Mouse (Mus musculus): ENCODE measurements around the gene Tex21. TPM values are rescaled to one million over a fixed set of nuclear protein-coding genes. Genes with fewer than 3 reads are reported as not detected.
A peak's percentile ranks its signal among the peaks of the same experiment; 100 is the strongest.
"Not testable (repeated sequence)": the region's sequence is repeated elsewhere in the genome, so short reads cannot be mapped to it uniquely, and the experiment has no call there.

Tex21 gene
- total RNA-seq, 2 experiments from 2014 or later, result not detected

DNA sequence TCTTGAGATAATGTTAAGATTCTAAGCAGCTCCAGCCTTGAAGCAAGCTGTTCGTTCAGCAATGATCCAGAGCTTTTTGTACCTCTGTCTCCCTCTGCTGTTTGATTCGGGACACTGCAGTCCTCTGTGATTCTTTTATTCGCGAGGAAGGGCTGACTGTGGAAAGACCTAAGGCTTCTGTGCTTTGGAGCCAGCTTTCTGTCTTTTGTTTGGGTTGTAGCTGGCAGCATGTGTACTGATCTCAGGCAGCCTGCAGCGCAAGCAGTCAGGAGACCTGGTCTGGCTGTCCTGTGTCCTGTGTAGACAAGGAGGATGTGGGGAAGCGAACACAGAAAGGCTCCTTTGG, 49.9 kb downstream of the Tex21 start:
- DNase-seq (ENCODE audit: low spot score), result peak; percentile 74

DNA sequence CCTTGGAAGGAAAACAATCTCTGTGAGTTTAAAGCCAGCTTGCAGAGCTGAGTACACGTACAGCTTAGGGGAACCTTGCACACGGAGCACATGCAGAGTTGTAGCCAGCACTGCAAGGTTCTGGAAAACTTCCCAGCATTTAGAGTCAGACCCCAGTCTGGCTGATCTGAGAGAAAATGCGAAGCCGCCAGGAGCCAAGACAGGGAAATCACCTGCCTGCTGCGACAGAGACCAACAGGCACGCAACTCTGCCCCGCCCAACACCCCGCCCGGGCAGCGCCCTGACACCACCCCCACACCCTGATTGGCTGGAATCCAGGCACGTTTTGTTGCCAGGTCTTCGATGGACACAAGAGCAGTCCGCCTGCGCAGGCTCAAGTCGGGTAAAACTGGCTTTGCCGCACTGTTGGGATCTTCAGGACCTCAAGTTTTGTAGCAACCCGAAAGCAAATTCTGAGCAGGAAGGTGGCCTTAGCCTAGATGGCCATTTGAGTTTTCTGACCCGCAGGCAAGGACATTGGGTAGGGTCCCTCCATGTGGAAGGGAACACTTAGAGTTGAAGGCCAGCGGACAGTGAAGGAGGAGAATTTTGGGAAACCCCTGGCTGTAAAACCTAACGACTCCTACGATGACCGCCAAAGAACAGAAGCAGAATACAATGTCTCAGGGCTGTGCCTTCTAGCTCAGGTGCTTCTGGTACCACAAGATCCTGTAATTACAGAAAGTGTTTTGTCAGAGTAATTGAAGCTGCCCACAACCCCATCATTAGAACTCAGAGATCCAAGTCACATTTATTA, 50.4 kb downstream of the Tex21 start:
- DNase-seq (ENCODE audit: low spot score), result peak; percentile 72

DNA sequence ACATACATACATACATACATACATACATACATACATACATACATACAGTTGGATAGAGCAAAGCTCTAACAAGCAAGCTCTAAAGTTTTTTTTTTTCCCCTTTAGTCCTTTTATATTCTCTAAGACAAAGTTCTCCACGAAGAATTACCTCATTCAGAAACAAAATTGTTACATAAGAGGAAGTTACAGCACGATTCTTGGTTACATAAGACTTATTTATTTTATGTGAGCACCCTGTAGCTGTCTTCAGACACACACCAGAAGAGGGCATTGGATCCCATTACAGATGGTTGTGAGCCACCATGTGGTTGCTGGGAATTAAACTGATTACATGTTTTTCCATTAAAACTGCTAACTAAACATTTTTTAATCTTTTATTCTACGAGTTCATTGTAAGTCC, 52.0 kb downstream of the Tex21 start:
- no peak for DNase-seq (ENCODE audit: low spot score)

DNA sequence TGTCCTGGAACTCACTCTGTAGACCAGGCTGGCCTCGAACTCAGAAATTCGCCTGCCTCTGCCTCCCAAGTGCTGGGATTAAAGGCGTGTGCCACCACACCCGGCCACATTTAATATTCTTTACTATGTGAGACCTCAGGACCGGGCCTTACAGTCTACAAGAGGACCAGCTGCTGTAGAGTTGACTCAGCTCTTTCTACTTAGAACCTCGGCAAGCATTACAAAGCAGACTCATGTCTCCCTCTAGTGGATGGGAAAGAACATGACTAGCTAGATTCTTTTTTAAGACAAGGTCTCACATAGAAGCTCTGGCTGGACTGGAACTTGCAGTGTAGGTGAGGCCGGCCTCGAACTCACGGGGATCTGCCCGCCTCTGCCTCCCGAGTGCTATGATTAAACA, 55.6 kb downstream of the Tex21 start:
- DNase-seq (ENCODE audit: low spot score), result peak; percentile 53

DNA sequence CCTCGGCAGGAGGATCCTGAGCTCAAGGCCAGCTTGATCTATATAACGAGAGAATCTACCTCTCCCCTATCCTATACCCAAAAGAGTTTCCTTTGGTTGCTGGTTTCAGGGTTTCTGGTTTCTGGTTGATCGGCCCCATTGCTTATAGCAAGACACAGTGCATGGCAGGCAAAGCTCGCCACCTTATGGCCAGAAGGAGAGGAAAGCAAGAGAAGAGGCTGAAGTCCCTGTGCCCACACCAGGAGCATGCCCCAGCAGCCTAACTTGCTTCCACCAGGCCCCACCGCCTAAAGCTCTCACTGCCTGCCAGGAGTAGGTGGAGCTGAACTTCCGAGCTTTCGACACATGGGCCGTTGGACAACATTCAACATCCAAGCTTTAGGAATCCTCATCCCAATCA, 58.7 kb downstream of the Tex21 start:
- no peak for DNase-seq (ENCODE audit: low spot score)

DNA sequence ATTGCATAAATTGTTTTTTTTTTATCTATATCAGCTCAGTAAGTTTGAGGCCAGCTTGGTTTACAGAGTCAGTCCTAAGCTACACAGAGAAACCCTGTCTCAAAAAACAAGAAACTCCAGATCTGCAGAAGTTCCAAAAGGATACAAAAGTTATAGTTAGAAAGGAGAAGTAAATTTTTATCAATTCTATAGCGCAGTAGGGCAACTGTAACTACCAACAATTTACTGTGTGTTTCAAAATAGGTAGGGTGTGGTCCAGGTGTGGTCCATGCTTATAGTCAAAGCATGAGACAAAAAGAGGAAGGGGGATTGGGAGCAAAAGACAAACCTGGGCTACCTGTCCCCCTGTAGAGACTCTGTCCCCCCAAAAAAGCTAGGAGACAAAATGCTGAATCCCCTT, 60.1 kb downstream of the Tex21 start:
- DNase-seq (ENCODE audit: low spot score), result no peak

DNA sequence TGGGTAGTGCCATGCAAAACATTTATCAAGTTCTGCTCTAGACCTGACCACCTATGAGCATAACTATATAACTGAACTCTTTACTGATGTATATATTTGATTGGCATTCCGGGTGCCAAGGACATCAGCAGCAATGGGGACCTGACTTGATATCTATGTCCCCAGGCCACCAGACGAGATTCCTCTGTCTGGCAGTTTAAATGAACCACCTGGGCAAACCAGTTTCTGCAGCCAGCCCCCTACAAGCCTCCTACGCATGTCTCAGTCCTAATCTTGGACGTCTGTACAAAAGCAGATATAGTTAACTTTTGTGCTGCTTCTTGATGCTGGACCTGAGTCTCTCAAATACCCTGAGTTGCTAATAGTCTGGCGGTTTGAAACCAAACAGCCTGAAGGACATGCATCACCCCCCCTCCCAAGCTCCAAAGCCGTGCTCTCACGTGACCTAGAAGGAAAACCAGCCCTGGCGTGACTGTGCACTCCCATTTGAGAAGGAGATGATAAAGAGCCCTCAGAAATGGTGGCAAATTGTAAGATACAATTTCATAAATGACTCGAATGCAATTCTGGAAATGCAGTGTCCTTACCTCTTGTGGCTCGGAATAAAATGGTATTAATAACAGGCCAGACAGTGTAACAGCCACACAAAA, 61.3 kb downstream of the Tex21 start:
- DNase-seq (ENCODE audit: low spot score), result no peak

DNA sequence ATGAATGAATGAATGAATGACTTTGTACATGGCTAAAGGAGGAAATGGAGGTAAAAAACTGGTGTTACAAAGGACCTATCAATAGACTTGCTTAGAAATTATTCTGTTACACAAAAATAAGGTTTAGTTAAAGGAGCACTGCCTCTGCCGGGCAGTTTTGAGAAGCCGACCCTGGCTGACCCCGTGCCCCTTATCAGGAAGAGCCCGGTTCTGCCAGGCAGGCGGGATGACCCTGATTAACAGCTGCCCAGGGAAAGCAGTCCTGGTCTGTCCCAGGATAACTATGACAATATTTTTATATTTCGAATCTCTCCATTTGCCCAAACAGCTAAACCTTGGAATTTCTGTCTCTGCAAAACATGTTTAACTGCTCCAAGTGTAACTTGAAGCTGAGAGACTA, 62.3 kb downstream of the Tex21 start:
- no peak for DNase-seq (ENCODE audit: low spot score)

DNA sequence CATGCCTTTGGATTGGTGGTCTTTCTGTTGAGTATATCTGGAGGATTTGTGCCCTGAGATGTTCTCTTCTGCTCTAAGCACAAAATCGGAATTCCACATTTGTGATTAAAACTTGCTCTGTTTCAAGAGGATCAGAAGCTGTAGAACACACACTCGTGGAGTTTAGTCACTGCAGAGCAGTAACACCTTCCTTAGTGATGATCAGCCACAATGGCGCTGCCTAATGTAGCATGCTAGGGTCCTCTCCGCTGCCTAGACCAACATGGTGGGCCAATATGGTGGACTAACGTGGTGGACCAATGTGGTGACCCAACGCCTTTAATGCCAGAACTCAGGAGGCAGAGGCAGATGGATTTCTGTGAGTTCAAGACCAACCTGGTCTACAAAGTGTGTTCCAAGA, 63.7 kb downstream of the Tex21 start:
- DNase-seq (ENCODE audit: low spot score), result no peak

DNA sequence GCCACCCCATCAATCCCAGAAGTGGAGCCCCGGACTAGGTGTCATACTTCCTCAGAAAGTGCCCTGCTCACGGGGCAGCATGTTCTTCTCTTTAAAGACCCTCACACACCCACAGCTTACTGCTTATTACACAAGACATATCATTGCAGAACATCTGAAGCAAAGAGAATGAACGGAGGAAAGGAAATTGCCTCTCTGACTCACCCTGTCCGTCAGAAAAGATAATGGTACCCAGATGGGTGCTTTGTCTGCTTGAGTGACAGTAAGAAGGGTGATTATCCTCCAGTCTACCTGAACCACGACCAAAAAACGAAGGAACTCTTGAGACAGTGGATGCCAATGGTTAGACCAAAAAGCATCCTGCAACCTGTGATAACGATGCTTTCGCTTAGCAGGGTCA, 65.1 kb downstream of the Tex21 start:
- DNase-seq (ENCODE audit: low spot score), result no peak

DNA sequence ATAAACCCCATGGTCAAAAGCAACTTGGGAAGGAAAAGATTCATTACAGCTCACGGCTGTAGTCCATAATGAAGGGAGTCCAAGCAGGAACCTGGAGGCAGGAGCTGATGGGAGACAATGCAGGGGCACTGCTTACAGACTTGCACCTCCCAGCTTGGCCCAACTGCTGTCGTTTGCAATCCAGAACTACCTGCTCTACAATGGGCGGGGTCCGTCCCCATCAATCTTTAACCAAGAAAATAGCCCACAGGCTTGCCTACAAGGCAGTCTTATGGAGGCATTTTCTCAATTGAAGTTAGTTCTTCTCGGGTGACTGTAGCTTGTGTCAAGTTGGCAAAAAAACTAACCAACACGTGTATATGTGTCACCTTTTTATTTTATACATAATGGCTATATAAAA, 66.1 kb downstream of the Tex21 start:
- DNase-seq (ENCODE audit: low spot score), result no peak

DNA sequence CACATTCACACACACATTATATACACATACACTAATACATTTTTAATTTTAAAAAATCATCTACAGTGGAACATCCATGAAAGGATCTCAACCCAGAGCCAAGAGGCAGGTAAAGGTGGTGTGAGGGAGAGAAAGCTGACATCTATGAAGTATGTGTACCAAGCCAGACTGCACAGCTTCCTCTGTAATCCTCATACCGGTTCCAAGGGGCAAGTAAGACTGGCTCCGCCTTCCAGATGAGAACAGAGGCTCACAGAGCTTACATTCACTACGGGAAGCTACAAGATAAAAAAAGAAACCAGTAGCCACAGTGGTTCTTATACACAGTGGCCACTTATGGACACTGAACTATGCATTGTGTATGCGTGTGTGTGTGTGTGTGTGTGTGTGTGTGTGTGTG, 67.0 kb downstream of the Tex21 start:
- no peak for DNase-seq (ENCODE audit: low spot score)

DNA sequence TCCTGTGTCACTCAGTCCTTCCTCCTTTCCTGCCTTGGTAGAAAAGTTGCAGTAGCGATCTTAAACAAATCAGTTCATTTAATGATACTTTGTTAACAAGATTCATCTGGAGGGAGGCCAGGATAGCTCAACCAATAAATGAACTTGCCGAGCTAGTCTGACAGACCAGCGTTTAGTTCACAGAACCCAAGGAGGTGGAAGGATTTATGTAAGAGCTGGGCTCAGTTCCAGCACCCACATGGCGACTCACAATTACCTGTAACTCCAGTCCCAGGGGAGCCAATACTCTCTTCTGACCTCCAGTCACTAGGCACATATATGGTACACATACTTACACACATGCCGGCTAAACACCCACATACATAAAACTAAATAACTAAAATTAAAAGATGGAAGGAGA, 67.5 kb downstream of the Tex21 start:
- DNase-seq (ENCODE audit: low spot score), result no peak

DNA sequence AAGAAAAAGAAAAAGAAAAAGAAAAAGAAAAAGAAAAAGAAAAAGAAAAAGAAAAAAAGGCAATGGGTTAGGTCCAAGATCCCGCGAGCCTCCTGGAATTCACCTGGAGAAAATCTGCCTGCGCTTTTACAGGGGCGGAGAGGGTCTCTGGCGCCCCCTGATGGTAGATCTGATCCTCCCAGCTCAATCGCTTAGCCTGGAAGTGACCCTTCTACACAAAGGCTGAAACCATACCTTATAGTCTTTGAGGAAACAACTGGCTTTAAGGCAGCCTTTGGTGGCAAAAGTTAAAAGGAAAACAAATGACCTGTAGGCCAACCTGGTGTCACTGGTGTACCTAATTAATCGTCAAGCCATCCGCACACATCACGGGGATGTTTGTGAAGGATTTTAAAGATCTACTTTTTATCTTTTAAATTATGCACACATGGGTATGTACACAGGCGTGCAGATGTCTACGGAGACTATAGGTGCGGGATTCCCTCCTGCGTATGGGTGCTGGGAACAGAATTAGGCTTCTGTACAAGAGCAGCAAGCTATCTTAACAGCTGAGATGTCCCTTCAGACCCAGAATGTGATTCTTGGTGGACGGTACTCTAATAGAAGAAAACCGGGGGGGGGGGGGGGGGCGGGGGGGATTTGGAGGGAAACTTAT, 68.6 kb downstream of the Tex21 start:
- peak; percentile 62 for DNase-seq (ENCODE audit: low spot score)

DNA sequence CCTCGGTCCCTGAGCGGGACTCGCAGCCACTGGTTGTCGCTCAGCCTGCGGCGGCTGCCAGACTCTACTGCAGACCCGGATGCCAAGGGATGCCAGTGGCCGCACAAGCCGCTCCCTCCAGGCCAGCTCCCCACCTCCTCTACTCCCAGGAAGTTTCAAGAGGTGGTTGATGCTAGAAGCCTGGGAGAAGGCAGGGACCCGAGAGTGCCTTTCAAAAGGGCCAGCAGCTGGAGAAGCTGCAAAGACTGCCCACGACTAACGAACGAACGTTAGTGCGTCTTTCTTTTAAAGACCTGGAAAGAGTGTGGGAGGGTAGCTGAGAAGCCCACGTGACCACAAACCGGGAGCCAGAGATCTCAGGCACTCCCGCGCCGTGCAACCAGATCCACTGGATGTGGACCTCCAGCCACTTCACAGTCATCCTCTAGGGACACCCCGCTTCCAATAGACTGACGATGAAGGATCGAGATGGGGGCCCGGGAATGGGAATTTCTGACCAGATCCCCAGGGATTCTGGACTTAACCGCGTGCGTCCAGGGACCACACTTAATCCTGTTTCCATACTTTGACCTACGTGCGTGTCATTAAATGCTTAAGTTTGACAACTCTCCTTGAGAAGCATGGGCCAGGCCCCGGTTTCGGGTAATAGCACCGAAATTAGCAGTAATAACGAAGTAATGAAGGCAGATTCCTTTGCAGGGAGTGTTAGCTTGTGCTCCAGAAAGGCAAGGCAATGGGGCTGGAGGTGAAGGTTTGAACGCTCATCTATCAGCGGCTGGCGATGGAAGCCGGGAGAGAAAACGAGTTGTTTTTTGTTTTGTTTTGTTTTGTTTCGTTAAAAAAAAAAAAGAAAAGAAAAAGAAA, 69.3 kb downstream of the Tex21 start, which contains the start of gene Esr2:
Gene Esr2, minus strand, starts transcription at position 260 of the 864 bp plus-strand sequence.
- DNase-seq (ENCODE audit: low spot score), result no peak

DNA sequence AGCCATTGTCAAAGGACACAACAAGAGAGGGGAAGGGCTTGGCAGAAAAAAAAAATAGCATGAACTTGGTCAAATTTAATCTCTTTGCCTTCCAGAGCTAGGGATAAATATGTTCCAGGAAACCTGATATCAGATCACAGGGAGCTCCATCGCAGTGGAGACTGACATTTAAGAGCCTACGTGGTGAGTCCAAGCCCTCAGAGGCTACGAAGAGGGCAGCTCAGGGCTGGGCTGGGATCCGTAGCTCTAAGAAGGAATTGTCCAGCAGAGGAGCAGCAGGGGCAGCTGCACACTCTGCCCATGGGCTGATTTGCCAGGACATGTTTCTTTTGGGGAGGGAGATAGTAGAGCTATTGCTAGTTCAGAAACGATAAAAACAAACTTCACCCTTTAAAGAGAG, 80.9 kb downstream of the Tex21 start:
- peak; percentile 30 for DNase-seq (ENCODE audit: low spot score)

DNA sequence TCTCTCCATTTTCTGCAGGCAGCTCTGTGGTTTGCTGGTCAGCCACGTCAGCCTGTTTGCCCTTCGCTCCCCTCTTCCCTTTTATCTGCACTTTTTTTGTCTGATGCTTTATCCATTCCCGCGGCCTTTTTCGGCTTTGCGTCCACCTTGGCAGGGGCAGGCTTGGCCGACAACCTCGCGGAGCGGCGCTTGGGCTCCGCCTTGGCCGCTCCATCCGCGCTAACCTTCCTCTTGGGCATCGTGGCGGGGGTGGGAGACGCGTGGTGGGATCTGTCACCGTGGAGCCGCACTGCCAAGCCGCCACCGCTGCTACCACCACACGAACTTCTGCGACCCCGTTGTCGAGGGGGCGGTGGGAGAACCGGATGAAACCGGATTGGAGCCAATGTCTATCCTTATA, 94.2 kb downstream of the Tex21 start:
- DNase-seq (ENCODE audit: low spot score), result not testable (repeated sequence)

Other genes starting within 250 kb of the Tex21 start
- under 1 TPM in 1 of 2 experiments, not detected in 1; 0.11 TPM for gene Esr2, start 69.5 kb downstream of the Tex21 start, total RNA-seq (2021)
- gene Mthfd1, start 8.6 kb upstream of the Tex21 start, total RNA-seq (2021), result 10 to 100 TPM; 31.3 to 35.1 TPM
- gene Akap5, start 78.1 kb upstream of the Tex21 start, total RNA-seq (2021), result under 1 TPM; 0.28 to 0.30 TPM
- 1 to 10 TPM; 5.8 to 8.5 TPM for gene Zbtb25, start 122.9 kb upstream of the Tex21 start, total RNA-seq (2021)
- gene Zbtb1, start 123.5 kb upstream of the Tex21 start, total RNA-seq (2021), result 1 to 10 TPM; 3.9 to 4.0 TPM
- gene Hspa2, start 157.4 kb upstream of the Tex21 start, total RNA-seq (2021), result 1 to 10 TPM; 7.1 to 9.7 TPM
- under 1 TPM in 1 of 2 experiments, not detected in 1; 0.19 TPM for gene Ppp1r36, start 170.8 kb upstream of the Tex21 start, total RNA-seq (2021)

Measured in gastrocnemius, adult 18-20 months (tissue).